Mouse (Mus musculus) lung, postnatal 25 days (tissue): ENCODE results near the gene Ccn5.

Experiments
- DNase-seq: peaks from one replicate; pipeline ENCODE4 v3.0.0; 2022; ENCODE audit warnings: low spot score

Ccn5 gene

GRCm38 (mm10) chr2:163820607-163821006 is at the start of gene Ccn5:
TSS of gene Ccn5 (plus strand) at chr2:163820861.
- DNase-seq: peak; percentile 61

- no peak for DNase-seq
These were observed 44.0 kb upstream of the Ccn5 start for GRCm38 (mm10) chr2:163776661-163777060.

- DNase-seq: no peak
These were observed 43.6 kb upstream of the Ccn5 start for GRCm38 (mm10) chr2:163777061-163777460.

GRCm38 (mm10) chr2:163778896-163779295 is 41.8 kb upstream of the Ccn5 start:
- DNase-seq: no peak

- DNase-seq: no peak
These were observed 37.3 kb upstream of the Ccn5 start for GRCm38 (mm10) chr2:163783368-163783767.

GRCm38 (mm10) chr2:163783901-163784300 is 36.8 kb upstream of the Ccn5 start:
- DNase-seq: no peak

GRCm38 (mm10) chr2:163787086-163787485 is 33.6 kb upstream of the Ccn5 start:
- no peak for DNase-seq

- DNase-seq: peak; percentile 63
These were observed 33.0 kb upstream of the Ccn5 start for GRCm38 (mm10) chr2:163787709-163788108.

- DNase-seq: peak; percentile 71
These were observed 32.2 kb upstream of the Ccn5 start for GRCm38 (mm10) chr2:163788484-163788883.

GRCm38 (mm10) chr2:163798411-163798810 is 22.2 kb upstream of the Ccn5 start:
- DNase-seq: peak; percentile 64

- DNase-seq: peak; percentile 28
These were observed 19.8 kb upstream of the Ccn5 start for GRCm38 (mm10) chr2:163800832-163801231.

- DNase-seq: no peak
These were observed 19.3 kb upstream of the Ccn5 start for GRCm38 (mm10) chr2:163801406-163801805.

- no peak for DNase-seq
These were observed 16.8 kb upstream of the Ccn5 start for GRCm38 (mm10) chr2:163803838-163804237.

- no peak for DNase-seq
These were observed 11.5 kb upstream of the Ccn5 start for GRCm38 (mm10) chr2:163809166-163809565.

- DNase-seq: peak; percentile 70
These were observed 11.0 kb upstream of the Ccn5 start for GRCm38 (mm10) chr2:163809704-163810103.

GRCm38 (mm10) chr2:163813077-163813476 is 7.6 kb upstream of the Ccn5 start:
- no peak for DNase-seq

- no peak for DNase-seq
These were observed 5.8 kb upstream of the Ccn5 start for GRCm38 (mm10) chr2:163814739-163815465.

- peak; percentile 36 for DNase-seq
These were observed 2.6 kb downstream of the Ccn5 start for GRCm38 (mm10) chr2:163823248-163823647.

GRCm38 (mm10) chr2:163823771-163824170 is 3.1 kb downstream of the Ccn5 start:
- DNase-seq: no peak

- DNase-seq: no peak
These were observed 5.2 kb downstream of the Ccn5 start for GRCm38 (mm10) chr2:163825861-163826260.

- DNase-seq: peak; percentile 55
These were observed 5.8 kb downstream of the Ccn5 start for GRCm38 (mm10) chr2:163826494-163826893.

GRCm38 (mm10) chr2:163831163-163831562 is 10.5 kb downstream of the Ccn5 start:
- no peak for DNase-seq

- DNase-seq: peak; percentile 86
These were observed 17.4 kb downstream of the Ccn5 start for GRCm38 (mm10) chr2:163838043-163838442.

GRCm38 (mm10) chr2:163839519-163839918 is 18.9 kb downstream of the Ccn5 start:
- DNase-seq: peak; percentile 70
